Mouse (Mus musculus) hindbrain, postnatal 0 days (tissue): Measurements from ENCODE around the gene Ift27. TPM values are rescaled to one million over a fixed set of nuclear protein-coding genes. Genes with fewer than 3 reads are reported as not detected.

ENCODE experiments used
- ATAC-seq: fragments of 200-750 bp; cut with Nextera tagmentation; 2 replicates; pipeline ENCODE4 v1.8.0; 2017; ENCODE audit warnings: mild to moderate bottlenecking, moderate TSS enrichment, moderate library complexity
- DNase-seq: peaks from one replicate; pipeline ENCODE4 v3.0.0-alpha.2; 2015; ENCODE audit warnings: low spot score
- H3K27ac ChIP-seq: fragments of 300-500 bp; sonication (generic); 2 replicates; pipeline ENCODE4 v1.5.1; 2014; ENCODE audit warnings: mild to moderate bottlenecking
- H3K27me3 ChIP-seq: fragments of 300-500 bp; sonication (generic); 2 replicates; pipeline ENCODE4 v1.6.1; 2014; ENCODE audit warnings: low read length, mixed read lengths; ENCODE audit not compliant: insufficient read depth
- H3K36me3 ChIP-seq: fragments of 300-500 bp; sonication (generic); 2 replicates; pipeline ENCODE4 v1.6.1; 2014; ENCODE audit warnings: low read length, mixed read lengths; ENCODE audit not compliant: insufficient read depth
- H3K4me1 ChIP-seq: fragments of 300-500 bp; sonication (generic); 2 replicates; pipeline ENCODE4 v1.6.1; 2014; ENCODE audit warnings: antibody characterized with exemption, low read length, mixed read lengths; ENCODE audit not compliant: insufficient read depth
- H3K4me2 ChIP-seq: fragments of 300-500 bp; sonication (generic); 2 replicates; pipeline ENCODE4 v1.6.1; 2014; ENCODE audit warnings: low read depth, mild to moderate bottlenecking, low read length, moderate library complexity, mixed read lengths
- H3K4me3 ChIP-seq: fragments of 300-500 bp; sonication (generic); 2 replicates; pipeline ENCODE4 v1.5.1; 2014; ENCODE audit warnings: low read length
- H3K9ac ChIP-seq: fragments of 300-500 bp; sonication (generic); replicated peaks from 2 replicates; pipeline ENCODE4 v1.6.1; 2014; ENCODE audit warnings: mild to moderate bottlenecking, low read length, moderate library complexity, mixed read lengths
- H3K9me3 ChIP-seq: fragments of 300-500 bp; sonication (generic); 2 replicates; pipeline ENCODE4 v1.6.1; 2016; ENCODE audit warnings: low read length, mixed read lengths
- CTCF ChIP-seq: IDR thresholded peaks from 2 replicates; pipeline ENCODE4 v1.5.1; 2016; ENCODE audit warnings: antibody characterized with exemption, control low read depth, low read depth
- WGBS: fragments of 180-500 bp; shearing (Covaris S2); extraction: QIAGEN DNeasy Blood & Tissue Kit; methylation state at CpG from one replicate; pipeline ENCODE4 v1.1.7; 2014; 5-methylcytosine and 5-hydroxymethylcytosine counted together
- polyA plus RNA-seq: library from polyadenylated mRNA; unstranded; fragments of >200 nt; fragmentation: Nextera tagmentation; extraction: Ambion mirVana; gene quantifications from 2 replicates; pipeline ENCODE4 v1.2.1, GENCODE M21; 2015
- total RNA-seq: library from RNA; depleted of rRNA; stranded (reverse); fragments of >200 nt; gene quantifications from 2 replicates; pipeline ENCODE4 v1.2.3, GENCODE M21; 2014; rRNA removed

Ift27 gene
- total and polyA plus RNA-seq, 2 experiments from 2014 or later, result 38.5 to 122 TPM

- H3K4me2 ChIP-seq, result peak overlapping the region; percentile 66
- no peaks in the 10 kb centered on the region for H3K36me3 ChIP-seq
- no peaks in the 10 kb centered on the region for H3K27me3 ChIP-seq
- DNase-seq (peak; percentile 29), ATAC-seq (no peak)
- no peaks in the 10 kb centered on the region for H3K9me3 ChIP-seq
- peak overlapping the region; percentile 41 for H3K9ac ChIP-seq
- peak overlapping the region; percentile 52; the same call in 1 of the 2 replicates for H3K27ac ChIP-seq
- 59% methylated on average over 16 of the region's 16 CpGs for WGBS
- TF ChIP-seq CTCF, result no peak
- peaks cover 10% of the 10 kb centered on the region for H3K4me1 ChIP-seq
- H3K4me3 ChIP-seq, result peak overlapping the region; percentile 67
These were observed 56.2 kb downstream of the Ift27 start for GRCm38 (mm10) chr15:78117731-78118130.

- Histone ChIP-seq H3K27me3 (no peaks in the 10 kb centered on the region), H3K27ac (peak overlapping the region; percentile 52), H3K9ac (peak overlapping the region; percentile 41), H3K4me3 (peak overlapping the region; percentile 67), H3K4me2 (peak overlapping the region; percentile 66), H3K9me3 (no peaks in the 10 kb centered on the region), H3K36me3 (no peaks in the 10 kb centered on the region), H3K4me1 (peaks cover 8% of the 10 kb centered on the region)
- no peak for ATAC-seq
- 31% methylated on average over 10 of the region's 10 CpGs for WGBS
- DNase-seq, result peak; percentile 23
- no peak for TF ChIP-seq CTCF
These were observed 57.0 kb downstream of the Ift27 start for GRCm38 (mm10) chr15:78116936-78117335.

- WGBS, result 54% methylated on average over 10 of the region's 10 CpGs
- Histone ChIP-seq H3K4me2 (peak overlapping the region; percentile 66), H3K9ac (peak overlapping the region; percentile 41; the same call in 1 of the 2 replicates), H3K9me3 (no peaks in the 10 kb centered on the region), H3K4me1 (peaks cover 6% of the 10 kb centered on the region), H3K4me3 (peak overlapping the region; percentile 67), H3K27ac (no peak overlapping the region), H3K36me3 (no peaks in the 10 kb centered on the region), H3K27me3 (no peaks in the 10 kb centered on the region)
- no peak for TF ChIP-seq CTCF
- ATAC-seq, result no peak
- DNase-seq, result peak; percentile 11
These were observed 57.7 kb downstream of the Ift27 start for GRCm38 (mm10) chr15:78116244-78116643.

Other genes starting within 250 kb of the Ift27 start
- 46.4 and 52.5 TPM in 2 replicates for gene Txn2, start 245.1 kb downstream of the Ift27 start, total RNA-seq
- 212 and 215 TPM in 2 replicates for gene Txn2, start 245.1 kb downstream of the Ift27 start, polyA plus RNA-seq
- 26.5 and 38.7 TPM in 2 replicates for gene Foxred2, start 217.4 kb downstream of the Ift27 start, total RNA-seq
- 9.1 and 9.8 TPM in 2 replicates for gene Foxred2, start 217.4 kb downstream of the Ift27 start, polyA plus RNA-seq
- gene Eif3d, start 203.3 kb downstream of the Ift27 start, total RNA-seq, result 121 and 139 TPM in 2 replicates
- 143 and 155 TPM in 2 replicates for gene Eif3d, start 203.3 kb downstream of the Ift27 start, polyA plus RNA-seq
- gene Cacng2, start 54.1 kb downstream of the Ift27 start, total RNA-seq, result 22.5 and 24.4 TPM in 2 replicates
- 19.8 and 21.6 TPM in 2 replicates for gene Cacng2, start 54.1 kb downstream of the Ift27 start, polyA plus RNA-seq
- gene Pvalb, start 32.3 kb upstream of the Ift27 start, total RNA-seq, result 1.7 and 1.9 TPM in 2 replicates
- gene Pvalb, start 32.3 kb upstream of the Ift27 start, polyA plus RNA-seq, result 7.6 and 11.3 TPM in 2 replicates
- gene Ncf4, start 70.7 kb upstream of the Ift27 start, total RNA-seq, result 0.86 and 3.0 TPM in 2 replicates
- gene Ncf4, start 70.7 kb upstream of the Ift27 start, polyA plus RNA-seq, result 1.1 and 1.6 TPM in 2 replicates
- 0.07 and 0.10 TPM in 2 replicates for gene Csf2rb2, start 131.6 kb upstream of the Ift27 start, total RNA-seq
- gene Csf2rb2, start 131.6 kb upstream of the Ift27 start, polyA plus RNA-seq, result 0.18 and 0.21 TPM in 2 replicates
- gene Csf2rb, start 151.6 kb upstream of the Ift27 start, total RNA-seq, result 1.3 and 1.8 TPM in 2 replicates
- gene Csf2rb, start 151.6 kb upstream of the Ift27 start, polyA plus RNA-seq, result 0.75 and 0.87 TPM in 2 replicates
- not detected in 2 replicates for gene Tex33, start 221.8 kb upstream of the Ift27 start, total RNA-seq
- gene Tex33, start 221.8 kb upstream of the Ift27 start, polyA plus RNA-seq, result not detected in 2 replicates
- gene Tst, start 231.8 kb upstream of the Ift27 start, total RNA-seq, result 75.1 and 79.9 TPM in 2 replicates
- 64.4 and 67.0 TPM in 2 replicates for gene Tst, start 231.8 kb upstream of the Ift27 start, polyA plus RNA-seq
- gene Mpst, start 232.3 kb upstream of the Ift27 start, total RNA-seq, result 95.4 and 114 TPM in 2 replicates
- gene Mpst, start 232.3 kb upstream of the Ift27 start, polyA plus RNA-seq, result 3.7 and 5.3 TPM in 2 replicates